Mouse (Mus musculus): Measurements from ENCODE around the gene Prmt8. TPM values are rescaled to one million over a fixed set of nuclear protein-coding genes. Genes with fewer than 3 reads are reported as not detected.

Prmt8 gene
- total and polyA plus RNA-seq, 3 experiments: not detected

GRCm38 (mm10) chr6:127669313-127669712, 100.0 kb downstream of the Prmt8 start:
- Histone ChIP-seq H3K36me3 (ENCODE audit: control insufficient read depth in 1 of 2, insufficient read depth in 2 of 2, low read length in 2 of 2) (no peaks in the 10 kb centered on the region), H3K9me3 (replicated peaks; ENCODE audit: insufficient read depth, low read length) (no peaks in the 10 kb centered on the region), H3K27ac (ENCODE audit: control insufficient read depth, low read depth, low read length) (no peak overlapping the region), H3K4me1 (ENCODE audit: control insufficient read depth in 1 of 2, insufficient read depth in 2 of 2, low read length in 2 of 2) (no peaks in the 10 kb centered on the region), H3K27me3 (ENCODE audit: control insufficient read depth in 1 of 2, insufficient read depth in 2 of 2, low read length in 2 of 2) (no peaks in the 10 kb centered on the region), H3K9ac (ENCODE audit: control insufficient read depth, low read depth, low read length, poor library complexity, severe bottlenecking) (no peak overlapping the region), H3K4me3 (ENCODE audit: control insufficient read depth in 1 of 2, insufficient read depth in 1 of 2, low read depth in 2 of 2, low read length in 2 of 2) (no peak overlapping the region), H3K79me2 (ENCODE audit: control insufficient read depth, insufficient read depth, low read length, poor library complexity) (no peaks in the 10 kb centered on the region)
- DNase-seq (ENCODE audit: low read depth, low spot score): no peak
- TF ChIP-seq RAD21 (IDR thresholded peaks at IDR 0.05; ENCODE audit: low read depth, low read length): no peak
- TF ChIP-seq MAFK (IDR thresholded peaks at IDR 0.05; ENCODE audit: borderline replicate concordance, low read depth, low read length): no peak
- TF ChIP-seq CHD2 (IDR thresholded peaks at IDR 0.05; ENCODE audit: low read length): no peak
- no peak for TF ChIP-seq TAL1 (IDR thresholded peaks at IDR 0.05; ENCODE audit: low read length)

- TF ChIP-seq GATA1 (IDR thresholded peaks at IDR 0.05; ENCODE audit: low read depth, low read length) (no peak), ELF1 (IDR thresholded peaks at IDR 0.05; ENCODE audit: low read depth, low read length) (no peak), USF2 (IDR thresholded peaks at IDR 0.05; ENCODE audit: borderline replicate concordance in 1 of 2, insufficient read depth in 1 of 2, low read depth in 1 of 2, low read length in 2 of 2) (no peak), MAFK (IDR thresholded peaks at IDR 0.05; ENCODE audit: borderline replicate concordance, low read depth, low read length) (no peak), MAZ (IDR thresholded peaks at IDR 0.05; ENCODE audit: low read depth, low read length) (no peak), TBP (IDR thresholded peaks at IDR 0.05; ENCODE audit: low read depth, low read length) (no peak), RCOR1 (IDR thresholded peaks at IDR 0.05; ENCODE audit: low read depth, low read length) (no peak)
- no peaks in the 10 kb centered on the region for H3K9me3 ChIP-seq (replicated peaks; ENCODE audit: insufficient read depth, low read length)
Measured at GRCm38 (mm10) chr6:127663263-127663662, 106.0 kb downstream of the Prmt8 start.

GRCm38 (mm10) chr6:127661717-127662292, 107.5 kb downstream of the Prmt8 start:
- TF ChIP-seq POLR2AphosphoS2 (IDR thresholded peaks at IDR 0.05; ENCODE audit: low read length): no peak
- TF ChIP-seq USF1 (IDR thresholded peaks at IDR 0.05; ENCODE audit: low read depth, low read length): no peak
- TF ChIP-seq MAFK (IDR thresholded peaks at IDR 0.05; ENCODE audit: borderline replicate concordance, low read depth, low read length): no peak
- no peak for TF ChIP-seq JUND (IDR thresholded peaks at IDR 0.05; ENCODE audit: low read depth, low read length)
- TF ChIP-seq ETS1 (IDR thresholded peaks at IDR 0.05; ENCODE audit: low read depth, low read length): no peak
- no peak for TF ChIP-seq USF2 (IDR thresholded peaks at IDR 0.05; ENCODE audit: borderline replicate concordance in 1 of 2, insufficient read depth in 1 of 2, low read depth in 1 of 2, low read length in 2 of 2)
- no peaks in the 10 kb centered on the region for H3K79me2 ChIP-seq (ENCODE audit: control insufficient read depth, insufficient read depth, low read length, poor library complexity)
- H3K36me3 ChIP-seq (ENCODE audit: control insufficient read depth in 1 of 2, insufficient read depth in 2 of 2, low read length in 2 of 2): no peaks in the 10 kb centered on the region
- H3K4me3 ChIP-seq (ENCODE audit: control insufficient read depth in 1 of 2, insufficient read depth in 1 of 2, low read depth in 2 of 2, low read length in 2 of 2): no peak overlapping the region
- H3K4me1 ChIP-seq (ENCODE audit: control insufficient read depth in 1 of 2, insufficient read depth in 2 of 2, low read length in 2 of 2): no peaks in the 10 kb centered on the region
- no peaks in the 10 kb centered on the region for H3K9me3 ChIP-seq (replicated peaks; ENCODE audit: insufficient read depth, low read length)
- DNase-seq (ENCODE audit: low read depth, low spot score): no peak
- H3K27ac ChIP-seq (ENCODE audit: control insufficient read depth, low read depth, low read length): no peak overlapping the region
- no peak overlapping the region for H3K9ac ChIP-seq (ENCODE audit: control insufficient read depth, low read depth, low read length, poor library complexity, severe bottlenecking)
- H3K27me3 ChIP-seq (ENCODE audit: control insufficient read depth in 1 of 2, insufficient read depth in 2 of 2, low read length in 2 of 2): no peaks in the 10 kb centered on the region

More at GRCm38 (mm10) chr6:127663263-127663662, 106.0 kb downstream of the Prmt8 start:
- Histone ChIP-seq H3K27me3 (ENCODE audit: control insufficient read depth in 1 of 2, insufficient read depth in 2 of 2, low read length in 2 of 2) (no peaks in the 10 kb centered on the region), H3K36me3 (ENCODE audit: control insufficient read depth in 1 of 2, insufficient read depth in 2 of 2, low read length in 2 of 2) (no peaks in the 10 kb centered on the region), H3K79me2 (ENCODE audit: control insufficient read depth, insufficient read depth, low read length, poor library complexity) (no peaks in the 10 kb centered on the region), H3K4me1 (ENCODE audit: control insufficient read depth in 1 of 2, insufficient read depth in 2 of 2, low read length in 2 of 2) (no peaks in the 10 kb centered on the region), H3K27ac (ENCODE audit: control insufficient read depth, low read depth, low read length) (no peak overlapping the region), H3K4me3 (ENCODE audit: control insufficient read depth in 1 of 2, insufficient read depth in 1 of 2, low read depth in 2 of 2, low read length in 2 of 2) (no peak overlapping the region), H3K9ac (ENCODE audit: control insufficient read depth, low read depth, low read length, poor library complexity, severe bottlenecking) (no peak overlapping the region)
- no peak for DNase-seq (ENCODE audit: low read depth, low spot score)
